In the genomic region with DNA sequence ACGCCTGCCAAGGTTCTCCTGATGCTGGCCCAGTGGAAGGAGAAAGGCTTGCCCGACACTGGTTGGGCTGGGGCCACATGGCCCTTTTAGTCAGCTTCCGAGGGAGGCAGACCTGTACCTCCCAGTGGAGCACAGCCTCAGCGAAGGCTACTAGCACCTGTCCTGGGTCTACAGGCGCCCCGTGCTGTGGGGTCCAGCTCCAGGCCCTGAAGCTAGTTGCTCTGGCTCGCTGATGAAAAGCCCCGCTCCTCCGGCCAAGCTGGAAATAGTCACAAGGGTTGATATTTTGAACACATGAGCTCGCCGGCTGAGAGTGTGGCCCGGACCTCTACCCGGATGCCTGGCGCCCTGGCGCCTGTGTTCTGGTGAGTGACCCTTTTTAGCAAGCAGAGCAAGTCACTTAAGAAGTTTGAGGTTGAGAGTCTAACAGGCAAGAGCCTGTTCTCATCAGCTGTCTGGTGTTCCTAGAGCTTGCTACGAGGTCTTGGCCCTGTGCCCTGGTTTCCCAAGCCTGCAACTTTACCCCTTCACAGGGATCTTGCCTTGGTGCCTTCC, we compare ENCODE assay signal across 9 mouse cellular contexts. TPM values are rescaled to one million over a fixed set of nuclear protein-coding genes. Genes with fewer than 3 reads are reported as not detected.
DNase-seq lines count a peak whose midpoint lies in the region; ATAC-seq and TF ChIP-seq lines count a peak whose summit lies in the region.
"Had no signal": no experiment of that assay in that cellular context is flagged by ENCODE, and none has a peak within 500 bp of the region (broad histone marks: within the 10 kb centered on the region; RNA-seq: fewer than 3 reads in every experiment).

No protein-coding gene starts in this region.

- ATAC-seq in kidney, embryonic 15.5 days (replicated peaks; ENCODE audit: low FRiP score): 0 out of 2 replicates have a peak, but pooled peaks have one; percentile 35
- peak; percentile 27; the same call in 1 of the 2 replicates for ATAC-seq in embryonic facial prominence, embryonic 15.5 days (ENCODE audit: insufficient number of reproducible peaks, low FRiP score, low TSS enrichment, low read depth)
- ATAC-seq in heart, embryonic 16.5 days (replicated peaks; ENCODE audit: extremely low read depth, insufficient read depth, low FRiP score): peak; percentile 28; the same call in 1 of the 2 replicates

- H3K27ac ChIP-seq in kidney, embryonic 15.5 days: peak overlapping the region; percentile 59
- peak overlapping the region; percentile 44 for H3K27ac ChIP-seq in embryonic facial prominence, embryonic 15.5 days (replicated peaks)
- H3K27ac ChIP-seq in heart, embryonic 16.5 days (ENCODE audit: low read length): peak overlapping the region; percentile 74
- no peak overlapping the region; the same call in 1 of the 2 replicates for H3K27ac ChIP-seq in left cerebral cortex, adult 2 months

- intact Hi-C loops in left cerebral cortex, adult 2 months (cut with DNase I): no loop called here

- H3K4me1 ChIP-seq in kidney, embryonic 15.5 days: peaks cover 30% of the 10 kb centered on the region
- peaks cover 27% of the 10 kb centered on the region for H3K4me1 ChIP-seq in embryonic facial prominence, embryonic 15.5 days
- H3K4me1 ChIP-seq in heart, embryonic 16.5 days (ENCODE audit: control insufficient read depth, insufficient read depth, low read length): peaks cover 19% of the 10 kb centered on the region

- peak overlapping the region; percentile 38 for H3K4me2 ChIP-seq in kidney, embryonic 15.5 days
- 0 out of 2 replicates have a peak overlapping the region, but pooled peaks have one; percentile 27 for H3K4me2 ChIP-seq in embryonic facial prominence, embryonic 15.5 days (replicated peaks)
- H3K4me2 ChIP-seq in heart, embryonic 16.5 days (ENCODE audit: low read depth, low read length): peak overlapping the region; percentile 53

- H3K36me3 ChIP-seq in kidney, embryonic 15.5 days: no peaks in the 10 kb centered on the region
- H3K36me3 ChIP-seq in embryonic facial prominence, embryonic 15.5 days: no peaks in the 10 kb centered on the region
- no peaks in the 10 kb centered on the region for H3K36me3 ChIP-seq in heart, embryonic 16.5 days (ENCODE audit: control insufficient read depth, insufficient read depth)

- no peak for DNase-seq in kidney, postnatal 36 days
- peak; percentile 26 to 63 for DNase-seq in lung, postnatal 4 days
- no peak for DNase-seq in left cerebral cortex, adult 2 months (ENCODE audit: extremely low spot score in 1 of 2, low spot score in 2 of 2)
- no peak for DNase-seq in c-Kit-positive CD71-positive TER-119-positive erythroid progenitor cells, embryonic 14.5 days (ENCODE audit: low spot score)
- DNase-seq in layer of hippocampus, adult 9-10 months (ENCODE audit: low spot score): no peak

- no peak for TF ChIP-seq CTCF in left cerebral cortex, adult 2 months (IDR thresholded peaks at IDR 0.05)

- no peaks in the 10 kb centered on the region; the same call in 1 of the 2 replicates for H3K9me3 ChIP-seq in kidney, embryonic 15.5 days (replicated peaks)
- no peaks in the 10 kb centered on the region for H3K9me3 ChIP-seq in embryonic facial prominence, embryonic 15.5 days (replicated peaks)
- H3K9me3 ChIP-seq in heart, embryonic 16.5 days (replicated peaks; ENCODE audit: control insufficient read depth, low read length): peaks cover 3% of the 10 kb centered on the region; the same call in 1 of the 2 replicates

- H3K4me3 ChIP-seq in kidney, embryonic 15.5 days (replicated peaks): no peak overlapping the region
- H3K4me3 ChIP-seq in embryonic facial prominence, embryonic 15.5 days (replicated peaks): no peak overlapping the region
- no peak overlapping the region for H3K4me3 ChIP-seq in heart, embryonic 16.5 days (ENCODE audit: low read length)
- H3K4me3 ChIP-seq in left cerebral cortex, adult 2 months: no peak overlapping the region

- H3K9ac ChIP-seq in kidney, embryonic 15.5 days: no peak overlapping the region
- no peak overlapping the region for H3K9ac ChIP-seq in embryonic facial prominence, embryonic 15.5 days
- H3K9ac ChIP-seq in heart, embryonic 16.5 days (ENCODE audit: low read length): peak overlapping the region; percentile 31

- H3K27me3 ChIP-seq in kidney, embryonic 15.5 days: no peaks in the 10 kb centered on the region
- no peaks in the 10 kb centered on the region for H3K27me3 ChIP-seq in embryonic facial prominence, embryonic 15.5 days
- no peaks in the 10 kb centered on the region for H3K27me3 ChIP-seq in heart, embryonic 16.5 days (ENCODE audit: control insufficient read depth, insufficient read depth, low read length)
- H3K27me3 ChIP-seq: CH12.LX had no signal

- 70% methylated on average over 16 of the region's 16 CpGs for WGBS in kidney, embryonic 15.5 days
- WGBS in embryonic facial prominence, embryonic 15.5 days: 65% methylated on average over 16 of the region's 16 CpGs
- WGBS in heart, embryonic 16.5 days: 39% methylated on average over 16 of the region's 16 CpGs

RNA-seq across cellular contexts. Expression of gene Traf3, which starts 22.6 kb away (rescaled TPM):
- polyA plus RNA-seq in kidney, embryonic 15.5 days (2015; fragmentation: Nextera tagmentation; extraction: Ambion mirVana): 10.1 and 11.6 TPM in 2 replicates
- 10.6 and 12.1 TPM in 2 replicates for polyA plus RNA-seq in embryonic facial prominence, embryonic 15.5 days (2015; fragmentation: Nextera tagmentation; extraction: Ambion mirVana)
- 6.0 and 6.5 TPM in 2 replicates for polyA plus RNA-seq in heart, embryonic 16.5 days (2015; fragmentation: Nextera tagmentation; extraction: Ambion mirVana)
- total RNA-seq in left cerebral cortex, adult 2 months (2021): 10 to 100 TPM; 40.8 to 49.1 TPM

RNA-seq across cellular contexts. Expression of gene 4930595D18Rik, which starts 40.7 kb away (rescaled TPM):
- polyA plus RNA-seq in kidney, embryonic 15.5 days (2015; fragmentation: Nextera tagmentation; extraction: Ambion mirVana): not detected in 2 replicates
- polyA plus RNA-seq in embryonic facial prominence, embryonic 15.5 days (2015; fragmentation: Nextera tagmentation; extraction: Ambion mirVana): not detected in 2 replicates
- polyA plus RNA-seq in heart, embryonic 16.5 days (2015; fragmentation: Nextera tagmentation; extraction: Ambion mirVana): not detected in 2 replicates
- total RNA-seq in left cerebral cortex, adult 2 months (2021): not detected
- total RNA-seq: CH12.LX had no signal

Comparison
In these comparisons a context has a peak if more than half of its experiments do, and no peak if none do; other contexts are left out.
1. DNase-seq: peak in lung, postnatal 4 days (2 of 2); none in kidney, postnatal 36 days (0 of 2), left cerebral cortex, adult 2 months (0 of 2), c-Kit-positive CD71-positive TER-119-positive erythroid progenitor cells, embryonic 14.5 days (single experiment) and layer of hippocampus, adult 9-10 months (single experiment).
2. Peak in every context shown above with its lines, with median percentiles within 50 percentile points of each other: ATAC-seq and H3K4me2 ChIP-seq.